Mouse (Mus musculus): ENCODE data around the gene Nfib.
A peak's percentile ranks its signal among the peaks of the same experiment; 100 is the strongest.

The Nfib gene

GRCm38 (mm10) chr4:82587146-82587870 is 118.2 kb downstream of the Nfib start:
- DNase-seq: no peak

- DNase-seq: no peak
These were observed 118.9 kb downstream of the Nfib start for GRCm38 (mm10) chr4:82586637-82587036.

- no peak for DNase-seq
These were observed 120.0 kb downstream of the Nfib start for GRCm38 (mm10) chr4:82585536-82585935.

DNA sequence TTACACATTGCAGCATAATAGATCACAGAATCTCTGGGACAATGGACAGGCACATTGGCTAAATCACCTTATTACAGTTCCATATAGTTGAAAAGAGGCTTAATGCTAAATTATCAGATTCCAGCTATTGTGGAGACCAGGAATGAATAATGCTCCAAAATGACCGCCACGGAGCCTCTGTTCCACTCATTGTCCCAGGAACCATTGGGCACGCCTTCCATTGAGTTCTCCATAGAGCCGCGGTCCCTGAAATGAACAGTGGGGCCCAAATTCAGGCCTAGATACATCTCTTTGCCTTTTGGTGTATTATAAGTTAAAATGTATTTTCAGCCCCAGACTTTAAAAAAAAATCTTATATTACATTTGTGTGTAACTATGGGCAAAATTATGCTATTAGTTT is 120.5 kb downstream of the Nfib start:
- no peak for DNase-seq

- no peak for DNase-seq
These were observed 121.0 kb downstream of the Nfib start for GRCm38 (mm10) chr4:82584548-82584947.

- DNase-seq: no peak
These were observed 132.3 kb downstream of the Nfib start for GRCm38 (mm10) chr4:82573291-82573605.

- no peak for DNase-seq
These were observed 132.9 kb downstream of the Nfib start for GRCm38 (mm10) chr4:82572410-82573290.

DNA sequence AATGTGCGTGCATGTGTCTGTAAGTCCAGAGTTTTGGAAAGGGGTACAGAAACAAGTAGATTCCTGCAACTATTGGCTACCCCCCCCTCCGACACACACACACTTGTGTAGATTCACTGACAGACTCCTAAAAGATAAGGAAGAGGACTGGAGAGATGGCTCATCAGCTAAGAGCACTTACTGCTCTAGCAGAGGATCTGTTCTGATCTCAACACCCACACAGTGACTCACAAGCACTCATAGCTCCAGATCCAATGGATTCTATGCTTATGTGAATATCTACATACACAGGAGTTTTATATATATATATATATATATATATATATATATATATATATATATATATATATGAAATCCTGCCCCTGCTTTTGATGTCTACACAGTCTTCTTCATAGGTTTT is 146.7 kb downstream of the Nfib start:
- DNase-seq: no peak

GRCm38 (mm10) chr4:82555673-82556171 is 149.8 kb downstream of the Nfib start:
- DNase-seq: no peak

GRCm38 (mm10) chr4:82553658-82554057 is 151.9 kb downstream of the Nfib start:
- DNase-seq: no peak

GRCm38 (mm10) chr4:82552238-82552637 is 153.3 kb downstream of the Nfib start:
- no peak for DNase-seq

DNA sequence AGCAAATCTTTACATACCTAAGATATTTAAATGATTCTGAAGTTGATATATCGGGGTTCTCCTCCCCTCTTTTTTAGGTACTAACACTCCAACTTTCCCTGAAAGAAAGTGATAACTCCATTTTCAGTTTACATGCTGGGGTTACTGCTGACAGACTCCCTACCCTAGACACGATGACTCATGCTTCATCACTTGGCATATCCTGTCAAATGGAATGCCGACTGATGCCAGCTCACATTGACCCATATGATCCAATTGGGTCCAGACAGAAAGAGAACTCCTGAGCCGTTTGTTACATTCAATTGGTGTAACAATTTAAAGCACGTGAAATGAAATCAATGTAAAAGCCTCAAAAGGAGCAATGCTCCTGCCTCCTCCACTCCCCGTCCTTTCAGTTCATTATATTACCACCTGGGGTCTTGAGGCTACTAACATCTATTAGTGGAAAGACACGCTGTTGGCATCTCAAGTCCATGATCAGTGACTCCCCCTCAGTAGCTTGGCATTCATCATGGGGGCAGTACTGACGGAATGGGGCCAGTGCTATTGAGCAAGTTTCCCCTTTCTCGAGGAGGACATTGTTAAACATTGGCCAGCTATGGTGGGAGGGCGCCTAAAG is 155.7 kb downstream of the Nfib start:
- DNase-seq: no peak

- DNase-seq: no peak
These were observed 157.3 kb downstream of the Nfib start for GRCm38 (mm10) chr4:82548247-82548646.

DNA sequence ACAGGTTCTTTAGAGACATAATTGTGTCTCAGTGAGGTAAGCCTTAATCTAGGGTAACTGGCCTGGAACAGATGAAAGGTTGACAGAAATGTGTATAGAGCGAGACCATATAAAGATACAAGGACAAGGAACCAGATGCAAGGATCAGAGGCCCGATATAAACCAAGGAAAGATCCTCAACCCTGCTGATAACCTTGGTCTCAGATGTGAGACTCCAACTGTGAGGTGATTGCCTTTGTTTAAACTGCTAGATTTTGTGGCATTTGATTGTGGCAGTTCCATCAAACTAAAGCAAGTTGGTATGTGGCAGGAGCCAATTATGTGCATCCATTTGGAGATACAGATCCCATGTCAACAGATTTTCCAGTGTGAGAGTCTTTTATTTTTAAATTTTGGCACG is 161.6 kb downstream of the Nfib start:
- no peak for DNase-seq

- DNase-seq: no peak
These were observed 162.2 kb downstream of the Nfib start for GRCm38 (mm10) chr4:82543398-82543740.

- no peak for DNase-seq
These were observed 162.7 kb downstream of the Nfib start for GRCm38 (mm10) chr4:82542656-82543397.

DNA sequence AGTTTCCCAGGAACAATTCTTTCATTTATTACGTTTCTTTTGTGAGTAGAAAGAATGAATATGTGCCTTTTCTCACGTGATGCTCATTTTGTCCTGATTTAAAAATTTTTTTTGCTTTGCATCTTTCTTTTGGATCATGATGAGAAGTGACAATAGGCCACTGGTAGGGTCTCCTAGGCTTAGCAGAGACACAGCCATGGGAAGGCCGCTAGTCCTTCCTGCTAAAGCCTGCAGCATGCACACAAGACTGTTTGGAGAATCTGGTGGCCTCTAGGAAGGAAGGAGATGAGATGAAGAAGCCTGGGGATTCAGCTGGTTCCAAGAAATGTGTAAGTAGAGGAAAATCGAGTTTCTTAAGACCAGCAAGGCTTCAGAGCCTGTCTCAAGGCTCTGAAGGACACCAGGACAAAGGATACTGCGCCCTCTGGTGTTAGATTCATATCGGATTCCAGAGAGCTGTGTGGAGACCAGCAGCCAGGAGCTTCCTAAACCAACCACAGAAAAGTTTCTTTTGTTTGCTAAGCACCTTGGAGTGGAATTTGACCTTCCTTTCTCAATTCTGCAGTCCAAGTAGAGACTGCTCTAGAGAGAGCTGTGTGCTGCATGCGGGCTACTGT is 163.5 kb downstream of the Nfib start:
- peak; percentile 86 to 87 for DNase-seq

DNA sequence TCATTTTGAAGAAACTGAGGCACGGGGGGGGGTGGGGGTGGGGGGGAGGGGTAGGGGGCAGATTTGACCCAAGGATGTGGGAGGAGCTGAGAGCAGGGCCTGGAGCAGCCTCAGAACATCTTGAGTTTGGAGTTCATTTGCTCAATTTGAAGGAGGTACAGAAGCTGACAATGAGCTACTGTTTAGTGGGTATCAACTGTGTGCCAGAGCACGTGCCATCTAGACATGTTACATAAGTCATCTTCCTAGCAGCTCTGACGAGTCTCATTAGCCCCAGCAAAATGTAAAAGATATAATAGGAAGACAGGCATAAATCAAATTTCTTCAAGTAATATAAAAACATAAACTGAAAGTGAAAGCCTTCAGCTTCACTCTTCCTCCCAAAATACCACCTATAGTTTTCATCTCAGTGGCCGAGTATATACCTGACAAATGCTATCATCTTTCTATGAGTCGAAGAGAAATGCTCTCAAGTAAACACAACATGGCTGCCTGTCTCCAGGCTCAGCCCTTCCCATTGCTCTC is 165.0 kb downstream of the Nfib start:
- DNase-seq: no peak

- no peak for DNase-seq
These were observed 165.5 kb downstream of the Nfib start for GRCm38 (mm10) chr4:82540048-82540410.

DNA sequence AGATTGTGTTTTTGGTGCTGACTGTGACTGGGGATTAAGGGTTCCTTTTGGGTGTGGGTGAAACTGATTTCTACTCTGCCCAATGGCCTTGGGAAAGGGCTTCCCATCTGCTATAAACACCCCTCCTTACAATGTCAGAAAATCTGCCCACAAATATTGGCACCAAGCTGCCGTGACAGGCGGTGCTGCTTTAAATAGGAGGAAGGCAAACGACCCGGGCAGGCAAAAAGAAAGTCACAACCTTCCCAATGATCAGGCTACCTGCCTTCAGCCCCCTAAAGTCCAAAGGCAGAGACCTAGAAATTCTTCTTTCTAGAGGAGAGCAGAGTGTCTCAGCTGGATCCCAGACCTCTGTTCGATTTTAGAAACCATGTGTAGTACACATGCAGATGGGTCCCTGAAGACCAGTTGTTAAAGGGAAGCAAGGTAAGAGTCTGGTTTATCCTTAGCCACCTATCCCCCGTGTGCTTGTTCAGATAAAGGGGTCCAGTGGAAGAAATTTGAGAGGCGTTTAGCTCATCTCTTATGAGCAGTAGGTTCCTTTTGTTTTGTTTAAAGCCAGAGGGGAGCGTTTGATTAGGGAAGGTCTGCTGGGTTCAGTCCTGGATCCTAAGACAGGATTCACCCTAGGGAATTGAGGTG is 166.0 kb downstream of the Nfib start:
- no peak for DNase-seq

DNA sequence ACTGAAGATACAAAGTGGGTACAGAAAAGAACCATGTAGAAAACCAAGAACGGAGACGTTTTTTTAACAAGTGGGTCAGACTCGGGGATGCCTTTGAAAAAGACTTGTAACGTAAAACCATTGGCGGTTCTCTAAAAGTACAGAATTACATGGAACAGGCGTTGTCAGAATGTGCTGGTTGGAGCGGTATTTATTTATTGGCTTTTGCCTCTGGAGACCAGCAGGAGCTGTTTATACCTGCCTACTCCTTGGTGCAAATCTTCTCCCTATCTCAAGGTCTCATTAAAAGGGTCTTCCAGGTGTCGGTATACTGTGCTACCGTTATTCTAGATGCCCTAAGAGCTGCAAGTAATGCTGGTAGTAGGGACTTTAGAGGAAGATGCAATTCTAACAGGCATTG is 166.7 kb downstream of the Nfib start:
- DNase-seq: no peak

Measured in kidney, adult 8-10 months (tissue).